Mouse (Mus musculus) adrenal gland, adult 2 months (tissue): ENCODE data around the gene Plcg2. TPM values are rescaled to one million over a fixed set of nuclear protein-coding genes. Genes with fewer than 3 reads are reported as not detected.

Experiments used
- DNase-seq: peaks from one replicate; pipeline ENCODE4 v3.0.0; 2021
- polyA plus RNA-seq: library from polyadenylated mRNA; depleted of rRNA; stranded (reverse); fragments of >200 nt; gene quantifications from 2 replicates; pipeline ENCODE4 v1.2.3, GENCODE M21; 2012
- total RNA-seq, 2 experiments: library from RNA; stranded (reverse); gene quantifications; 2 replicates each; pipeline ENCODE4 v1.2.3; 2021

Plcg2 gene
- total and polyA plus RNA-seq, 3 experiments: 4.3 to 7.0 (median 6.1) TPM

GRCm38 (mm10) chr8:117634406-117634805 lies 136.3 kb downstream of the Plcg2 start:
- DNase-seq: no peak

- DNase-seq: no peak
These were observed 139.4 kb downstream of the Plcg2 start for GRCm38 (mm10) chr8:117637462-117637861.

GRCm38 (mm10) chr8:117639631-117640030 lies 141.5 kb downstream of the Plcg2 start:
- DNase-seq: no peak

GRCm38 (mm10) chr8:117645486-117645885 lies 147.4 kb downstream of the Plcg2 start:
- no peak for DNase-seq

GRCm38 (mm10) chr8:117646020-117646419 lies 147.9 kb downstream of the Plcg2 start:
- DNase-seq: peak; percentile 21

GRCm38 (mm10) chr8:117646440-117646839 lies 148.3 kb downstream of the Plcg2 start:
- peak; percentile 10 for DNase-seq

GRCm38 (mm10) chr8:117652318-117652717 lies 154.2 kb downstream of the Plcg2 start:
- DNase-seq: no peak

- DNase-seq: no peak
These were observed 160.9 kb downstream of the Plcg2 start for GRCm38 (mm10) chr8:117658990-117659389.

GRCm38 (mm10) chr8:117660358-117661031 lies 162.4 kb downstream of the Plcg2 start:
- no peak for DNase-seq

GRCm38 (mm10) chr8:117667349-117668124 lies 169.4 kb downstream of the Plcg2 start:
- no peak for DNase-seq

GRCm38 (mm10) chr8:117670461-117670860 lies 172.4 kb downstream of the Plcg2 start:
- no peak for DNase-seq

GRCm38 (mm10) chr8:117672558-117672957 lies 174.5 kb downstream of the Plcg2 start:
- DNase-seq: no peak

- peak; percentile 59 for DNase-seq
These were observed 175.3 kb downstream of the Plcg2 start, which contains the start of gene Sdr42e1 for GRCm38 (mm10) chr8:117673430-117673830. Gene Sdr42e1 (minus strand): TSS chr8:117673689.

- DNase-seq: no peak
These were observed 177.1 kb downstream of the Plcg2 start for GRCm38 (mm10) chr8:117675171-117675570.

GRCm38 (mm10) chr8:117676460-117676859 lies 178.4 kb downstream of the Plcg2 start:
- no peak for DNase-seq

GRCm38 (mm10) chr8:117677011-117677410 lies 178.9 kb downstream of the Plcg2 start:
- no peak for DNase-seq

GRCm38 (mm10) chr8:117678650-117679049 lies 180.6 kb downstream of the Plcg2 start:
- DNase-seq: no peak

- DNase-seq: no peak
These were observed 185.9 kb downstream of the Plcg2 start for GRCm38 (mm10) chr8:117683925-117684472.

- no peak for DNase-seq
These were observed 186.4 kb downstream of the Plcg2 start for GRCm38 (mm10) chr8:117684504-117684903.
